Mouse (Mus musculus) embryo, embryonic 10 days (tissue): ENCODE measurements around the gene Prkg1.

Source experiments
- DNase-seq: peaks from one replicate; pipeline ENCODE4 v3.0.0-alpha.2; 2015; ENCODE audit warnings: low spot score

Prkg1 gene

GRCm38 (mm10) chr19:31147457-31147856 is 617.4 kb downstream of the Prkg1 start:
- DNase-seq: no peak

GRCm38 (mm10) chr19:31146156-31146555 is 618.7 kb downstream of the Prkg1 start:
- no peak for DNase-seq

GRCm38 (mm10) chr19:31141905-31142304 is 622.9 kb downstream of the Prkg1 start:
- DNase-seq: no peak

GRCm38 (mm10) chr19:31136316-31136715 is 628.5 kb downstream of the Prkg1 start:
- DNase-seq: no peak

- no peak for DNase-seq
Measured at GRCm38 (mm10) chr19:31132614-31133013, 632.2 kb downstream of the Prkg1 start.

GRCm38 (mm10) chr19:31124628-31125027 is 640.2 kb downstream of the Prkg1 start:
- no peak for DNase-seq

- DNase-seq: no peak
Measured at GRCm38 (mm10) chr19:31114690-31115089, 650.1 kb downstream of the Prkg1 start.

- DNase-seq: peak; percentile 36
Measured at GRCm38 (mm10) chr19:31106835-31107554, 657.8 kb downstream of the Prkg1 start.

- no peak for DNase-seq
Measured at GRCm38 (mm10) chr19:31106036-31106435, 658.8 kb downstream of the Prkg1 start.

GRCm38 (mm10) chr19:31104764-31105163 is 660.1 kb downstream of the Prkg1 start:
- no peak for DNase-seq

- DNase-seq: no peak
Measured at GRCm38 (mm10) chr19:31099369-31099768, 665.5 kb downstream of the Prkg1 start.

- DNase-seq: no peak
Measured at GRCm38 (mm10) chr19:31097857-31098256, 667.0 kb downstream of the Prkg1 start.

- no peak for DNase-seq
Measured at GRCm38 (mm10) chr19:31083761-31084160, 681.1 kb downstream of the Prkg1 start.

GRCm38 (mm10) chr19:31082662-31083429 is 682.0 kb downstream of the Prkg1 start, which contains the start of gene Cstf2t:
Gene Cstf2t, plus strand, starts transcription at chr19:31082837.
- DNase-seq: peak; percentile 99

- no peak for DNase-seq
Measured at GRCm38 (mm10) chr19:31082226-31082625, 682.6 kb downstream of the Prkg1 start.

- DNase-seq: no peak
Measured at GRCm38 (mm10) chr19:31078241-31078640, 686.6 kb downstream of the Prkg1 start.

GRCm38 (mm10) chr19:31076106-31076505 is 688.7 kb downstream of the Prkg1 start:
- DNase-seq: no peak

GRCm38 (mm10) chr19:31074717-31075063 is 690.1 kb downstream of the Prkg1 start:
- DNase-seq: no peak

GRCm38 (mm10) chr19:31073959-31074716 is 690.7 kb downstream of the Prkg1 start:
- DNase-seq: no peak

- DNase-seq: no peak
Measured at GRCm38 (mm10) chr19:31065206-31065781, 699.5 kb downstream of the Prkg1 start.

GRCm38 (mm10) chr19:31064740-31065139 is 700.1 kb downstream of the Prkg1 start:
- DNase-seq: no peak

GRCm38 (mm10) chr19:31046601-31047000 is 718.2 kb downstream of the Prkg1 start:
- DNase-seq: no peak
